Mouse (Mus musculus): ENCODE results near the gene Jam3.

DNA sequence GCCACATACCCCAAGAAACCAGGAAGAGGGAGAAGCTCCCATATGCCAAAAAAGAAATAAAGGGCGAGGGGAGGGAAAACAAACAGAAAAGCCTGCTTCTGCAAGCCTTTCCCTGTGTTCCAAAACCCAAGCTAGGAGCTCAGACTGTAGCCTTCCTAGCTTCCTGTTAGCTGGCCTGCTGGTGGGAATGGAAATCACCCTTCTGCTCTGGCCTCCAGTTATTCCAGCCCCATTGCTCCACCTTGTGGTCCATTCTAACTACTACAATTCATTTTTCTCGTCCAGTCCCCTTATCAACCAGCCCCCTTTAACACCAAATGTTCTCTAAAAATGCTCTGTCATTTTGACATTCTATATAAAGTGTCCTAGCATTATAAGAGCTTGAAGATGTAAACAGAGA is 20.9 kb upstream of the Jam3 start:
- no peak for TF ChIP-seq POLR2A (IDR thresholded peaks at IDR 0.05; ENCODE audit: insufficient read length, low read depth)
- no peak for TF ChIP-seq USF1 (IDR thresholded peaks at IDR 0.05; ENCODE audit: low read depth)
- TF ChIP-seq MAX (IDR thresholded peaks at IDR 0.05; ENCODE audit: low read depth): no peak
- TF ChIP-seq MYOG (IDR thresholded peaks at IDR 0.05; ENCODE audit: control insufficient read depth in 1 of 3, insufficient read depth in 1 of 3, insufficient read length in 2 of 3, low read depth in 2 of 3): no peak

Data from myocyte (in vitro differentiated cells).